Mouse (Mus musculus) ES-Bruce4 (cell line): ENCODE data around the gene Clcf1.

Source experiments
- CTCF ChIP-seq: IDR thresholded peaks from one replicate; pipeline ENCODE4 v1.8.1; 2011; ENCODE audit warnings: low read depth, low read length
- EP300 ChIP-seq: IDR thresholded peaks from 2 replicates; pipeline ENCODE4 v1.6.1; 2011; ENCODE audit warnings: low read depth, low read length; ENCODE audit not compliant: insufficient read depth
- POLR2A ChIP-seq: IDR thresholded peaks from one replicate; pipeline ENCODE4 v1.8.1; 2011; ENCODE audit warnings: low read length; ENCODE audit not compliant: insufficient read depth

DNA sequence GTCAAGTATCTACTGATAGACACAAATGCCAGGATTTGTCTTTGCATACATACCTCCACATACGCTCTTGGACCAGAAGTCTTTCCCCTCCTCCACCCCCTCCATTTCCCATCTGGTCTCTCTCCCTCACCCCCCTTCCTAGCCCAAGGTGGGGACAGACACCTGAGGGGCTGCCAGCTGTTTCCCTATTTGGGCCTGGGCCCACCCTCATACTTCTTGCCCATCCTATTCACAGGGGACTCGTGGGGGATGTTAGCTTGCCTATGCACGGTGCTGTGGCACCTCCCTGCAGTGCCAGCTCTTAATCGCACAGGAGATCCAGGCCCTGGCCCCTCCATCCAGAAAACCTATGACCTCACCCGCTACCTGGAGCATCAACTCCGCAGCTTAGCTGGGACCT, 5.9 kb downstream of the Clcf1 start:
- no peak for TF ChIP-seq EP300
- TF ChIP-seq CTCF: no peak
- no peak for TF ChIP-seq POLR2A
